Mouse (Mus musculus): ENCODE measurements around the gene Mrtfa. TPM values are rescaled to one million over a fixed set of nuclear protein-coding genes. Genes with fewer than 3 reads are reported as not detected.

The Mrtfa gene
- polyA plus RNA-seq, 1 experiment from 2014 or later, result 28.2 TPM

DNA sequence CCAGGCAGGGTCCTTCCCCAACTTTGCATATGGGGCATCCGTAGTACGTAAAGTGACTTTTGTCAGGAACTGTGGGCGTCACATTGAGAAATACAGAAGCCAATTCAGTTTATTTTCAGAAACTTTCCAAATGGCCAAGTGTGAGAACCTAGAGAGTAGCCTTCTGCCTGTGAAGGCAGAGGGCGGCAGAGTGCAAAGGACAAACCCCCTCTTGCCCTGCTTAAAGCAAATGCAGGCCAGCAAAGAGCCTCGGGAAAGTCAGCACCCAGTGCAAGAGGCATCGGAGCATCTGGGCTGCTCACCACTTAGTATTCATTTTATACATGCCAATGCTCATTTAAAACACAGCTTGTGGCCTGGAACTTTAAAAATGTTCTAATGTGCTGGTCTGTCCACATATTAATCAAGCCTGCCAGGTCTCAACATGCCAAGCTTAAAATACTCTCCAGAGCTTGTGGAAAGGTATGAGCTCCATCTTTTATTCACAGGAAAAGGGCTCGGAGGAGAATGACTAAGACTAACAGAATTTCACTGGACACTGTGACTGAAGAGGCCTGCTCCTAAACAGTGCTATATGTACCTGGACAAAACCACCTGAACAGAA lies 31.9 kb downstream of the Mrtfa start:
- H3K27me3 ChIP-seq (ENCODE audit: control insufficient read depth, insufficient read depth, low read length), result no peaks in the 10 kb centered on the region
- no peak overlapping the region for H3K9ac ChIP-seq (ENCODE audit: low read depth, low read length)
- 68% methylated on average over 7 of the region's 7 CpGs for WGBS
- no peak overlapping the region for H3K27ac ChIP-seq (ENCODE audit: low read depth, low read length)
- no peak for ATAC-seq (ENCODE audit: low FRiP score, low TSS enrichment)
- peaks cover 13% of the 10 kb centered on the region for H3K4me1 ChIP-seq (ENCODE audit: control insufficient read depth, insufficient read depth, low read length)
- H3K4me3 ChIP-seq (ENCODE audit: low read length), result no peak overlapping the region
- H3K4me2 ChIP-seq (replicated peaks; ENCODE audit: low read depth, low read length), result no peak overlapping the region
- H3K36me3 ChIP-seq (ENCODE audit: control insufficient read depth, insufficient read depth, low read length), result no peaks in the 10 kb centered on the region
- no peaks in the 10 kb centered on the region for H3K9me3 ChIP-seq (ENCODE audit: control insufficient read depth, low read length)

DNA sequence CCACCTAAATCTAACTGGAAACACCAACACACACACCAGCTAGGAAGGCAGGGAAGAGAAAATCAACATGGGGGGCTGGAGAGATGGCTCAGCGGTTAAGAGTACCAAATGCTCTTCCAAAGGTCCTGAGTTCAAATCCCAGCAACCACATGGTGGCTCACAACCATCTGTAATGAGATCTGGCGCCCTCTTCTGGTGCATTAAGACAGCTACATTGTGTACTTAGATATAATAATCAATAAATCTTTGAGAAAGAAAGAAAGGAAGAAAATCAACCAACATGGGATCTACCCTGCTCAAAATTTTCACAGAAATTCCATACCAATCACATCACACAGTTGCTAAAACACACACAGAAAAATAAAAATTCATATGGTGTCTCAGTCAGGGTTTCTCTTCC lies 34.1 kb downstream of the Mrtfa start:
- Histone ChIP-seq H3K4me3 (ENCODE audit: low read length) (no peak overlapping the region), H3K9ac (ENCODE audit: low read depth, low read length) (no peak overlapping the region), H3K4me2 (replicated peaks; ENCODE audit: low read depth, low read length) (no peak overlapping the region), H3K4me1 (ENCODE audit: control insufficient read depth, insufficient read depth, low read length) (peaks cover 10% of the 10 kb centered on the region), H3K36me3 (ENCODE audit: control insufficient read depth, insufficient read depth, low read length) (no peaks in the 10 kb centered on the region), H3K27me3 (ENCODE audit: control insufficient read depth, insufficient read depth, low read length) (no peaks in the 10 kb centered on the region), H3K27ac (ENCODE audit: low read depth, low read length) (no peak overlapping the region), H3K9me3 (ENCODE audit: control insufficient read depth, low read length) (no peaks in the 10 kb centered on the region)
- WGBS, result 86% methylated on average over 2 of the region's 2 CpGs
- ATAC-seq (ENCODE audit: low FRiP score, low TSS enrichment), result no peak

DNA sequence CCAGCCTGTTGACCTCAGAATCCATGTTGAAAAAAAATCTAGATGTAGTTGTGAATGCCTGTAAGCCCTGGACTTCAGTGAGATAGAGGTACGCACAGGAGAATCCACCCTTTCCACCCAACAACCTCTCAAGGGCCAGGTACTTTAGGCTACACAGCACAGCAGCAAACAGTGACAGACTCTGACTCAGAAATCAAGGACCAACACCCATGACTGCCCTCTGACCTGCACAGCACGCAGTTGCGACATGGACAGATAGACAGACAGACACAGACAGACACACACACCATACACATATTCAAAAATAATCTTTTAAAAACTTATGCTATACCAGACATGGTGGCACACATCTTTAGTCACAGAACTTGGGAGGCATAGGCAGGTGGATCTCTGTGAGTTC lies 34.7 kb downstream of the Mrtfa start:
- H3K36me3 ChIP-seq (ENCODE audit: control insufficient read depth, insufficient read depth, low read length), result no peaks in the 10 kb centered on the region
- H3K4me2 ChIP-seq (replicated peaks; ENCODE audit: low read depth, low read length), result no peak overlapping the region
- no peak overlapping the region for H3K27ac ChIP-seq (ENCODE audit: low read depth, low read length)
- H3K9me3 ChIP-seq (ENCODE audit: control insufficient read depth, low read length), result no peaks in the 10 kb centered on the region
- no peak overlapping the region for H3K4me3 ChIP-seq (ENCODE audit: low read length)
- 95% methylated on average over 3 of the region's 3 CpGs for WGBS
- no peak for ATAC-seq (ENCODE audit: low FRiP score, low TSS enrichment)
- H3K9ac ChIP-seq (ENCODE audit: low read depth, low read length), result no peak overlapping the region
- peaks cover 10% of the 10 kb centered on the region for H3K4me1 ChIP-seq (ENCODE audit: control insufficient read depth, insufficient read depth, low read length)
- no peaks in the 10 kb centered on the region for H3K27me3 ChIP-seq (ENCODE audit: control insufficient read depth, insufficient read depth, low read length)

DNA sequence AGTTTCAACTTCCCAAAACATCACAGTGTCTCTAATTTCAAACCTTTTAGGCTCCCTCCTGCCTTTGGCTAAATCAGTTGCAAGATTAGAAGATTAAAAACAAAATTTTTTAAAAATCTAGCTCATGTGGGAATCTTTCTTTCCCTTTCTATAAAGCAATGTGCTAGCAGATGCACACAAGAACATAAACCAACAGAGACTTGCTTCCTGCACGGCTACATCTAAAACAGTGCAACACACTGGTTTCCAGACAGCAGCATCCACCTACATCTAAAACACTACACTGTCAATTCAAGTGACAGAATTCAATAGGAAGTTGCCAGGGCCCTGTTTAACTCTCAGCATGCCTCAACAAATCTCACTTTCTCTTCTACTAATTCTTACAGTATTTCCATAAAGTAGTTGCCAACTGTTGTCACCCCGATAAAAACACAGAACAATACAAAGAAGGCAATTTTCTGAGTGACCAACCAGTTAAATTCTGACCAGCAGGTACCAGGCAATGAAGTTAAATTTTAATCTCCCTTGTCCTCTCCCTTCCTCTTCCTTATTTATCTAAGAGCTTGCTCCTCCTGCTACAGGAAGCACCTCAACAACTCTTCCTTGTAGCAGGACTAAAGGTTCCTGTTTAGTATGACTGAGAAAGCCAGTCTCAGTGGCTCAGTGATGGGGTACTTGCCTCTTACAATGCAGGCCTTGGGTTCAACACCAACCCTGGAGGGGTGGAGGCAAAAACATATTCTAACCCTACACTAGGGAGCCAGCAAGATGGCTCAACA lies 35.5 kb downstream of the Mrtfa start:
- H3K4me2 ChIP-seq (replicated peaks; ENCODE audit: low read depth, low read length), result no peak overlapping the region
- no peak overlapping the region for H3K9ac ChIP-seq (ENCODE audit: low read depth, low read length)
- H3K4me1 ChIP-seq (ENCODE audit: control insufficient read depth, insufficient read depth, low read length), result peaks cover 10% of the 10 kb centered on the region
- WGBS, result 67% methylated on average over 2 of the region's 2 CpGs
- H3K27me3 ChIP-seq (ENCODE audit: control insufficient read depth, insufficient read depth, low read length), result no peaks in the 10 kb centered on the region
- H3K36me3 ChIP-seq (ENCODE audit: control insufficient read depth, insufficient read depth, low read length), result no peaks in the 10 kb centered on the region
- no peak overlapping the region for H3K4me3 ChIP-seq (ENCODE audit: low read length)
- no peaks in the 10 kb centered on the region for H3K9me3 ChIP-seq (ENCODE audit: control insufficient read depth, low read length)
- ATAC-seq (ENCODE audit: low FRiP score, low TSS enrichment), result no peak
- H3K27ac ChIP-seq (ENCODE audit: low read depth, low read length), result peak overlapping the region; percentile 6; the same call in 1 of the 2 replicates

DNA sequence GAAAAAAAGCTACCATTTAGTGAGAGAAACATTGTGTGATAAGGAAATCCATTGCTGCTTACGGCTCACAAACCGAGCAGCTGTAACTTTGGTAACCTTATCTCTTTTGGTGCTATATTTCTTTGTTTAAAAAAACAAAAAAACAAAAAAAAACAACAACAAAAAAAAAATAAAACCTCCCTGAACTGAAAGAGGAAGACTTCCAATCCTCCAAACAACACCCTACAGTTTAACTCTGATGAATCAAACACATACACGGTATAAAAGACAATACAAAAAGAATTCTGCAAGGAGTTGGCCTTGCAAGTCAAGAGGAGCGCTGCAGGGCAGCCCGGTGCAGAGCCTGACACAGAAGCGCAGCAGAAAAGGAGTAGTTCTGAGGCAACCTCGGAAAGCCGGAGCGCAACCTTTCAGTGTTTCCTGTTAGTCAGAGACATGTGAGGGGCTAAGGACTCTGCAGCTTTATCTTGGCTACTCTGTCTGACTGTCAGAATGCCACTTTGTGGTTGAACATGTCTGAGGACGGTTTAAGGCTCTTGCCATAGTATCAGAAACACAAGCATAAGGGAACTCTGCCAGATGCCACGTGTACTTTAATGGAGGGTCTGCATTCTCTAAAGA lies 48.5 kb downstream of the Mrtfa start:
- no peak for ATAC-seq (ENCODE audit: low FRiP score, low TSS enrichment)
- Histone ChIP-seq H3K36me3 (ENCODE audit: control insufficient read depth, insufficient read depth, low read length) (no peaks in the 10 kb centered on the region), H3K4me2 (replicated peaks; ENCODE audit: low read depth, low read length) (no peak overlapping the region), H3K9me3 (ENCODE audit: control insufficient read depth, low read length) (no peaks in the 10 kb centered on the region), H3K27ac (ENCODE audit: low read depth, low read length) (no peak overlapping the region), H3K4me1 (ENCODE audit: control insufficient read depth, insufficient read depth, low read length) (peaks cover 13% of the 10 kb centered on the region; the same call in 1 of the 2 replicates), H3K9ac (ENCODE audit: low read depth, low read length) (no peak overlapping the region), H3K4me3 (ENCODE audit: low read length) (no peak overlapping the region), H3K27me3 (ENCODE audit: control insufficient read depth, insufficient read depth, low read length) (no peaks in the 10 kb centered on the region)
- WGBS, result 69% methylated on average over 11 of the region's 11 CpGs

DNA sequence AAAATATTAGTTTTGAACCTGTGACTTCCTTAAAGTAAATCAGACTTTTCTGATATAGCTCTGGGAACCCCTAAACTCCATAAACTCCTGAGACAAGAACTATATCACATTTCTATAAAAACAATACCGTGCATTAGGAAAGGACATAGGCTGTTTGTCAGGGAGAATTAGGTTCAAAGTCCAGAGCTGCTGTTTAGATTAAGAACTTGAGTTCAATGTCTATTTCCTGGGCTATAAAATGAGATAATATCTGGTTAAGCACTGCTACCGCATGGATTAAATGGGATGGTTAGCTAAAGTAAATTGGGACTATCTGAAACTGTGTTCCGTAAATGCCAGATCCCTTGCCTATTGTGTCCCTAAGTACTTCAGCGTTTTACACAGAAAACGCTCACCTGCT lies 50.6 kb downstream of the Mrtfa start:
- no peaks in the 10 kb centered on the region for H3K36me3 ChIP-seq (ENCODE audit: control insufficient read depth, insufficient read depth, low read length)
- H3K9ac ChIP-seq (ENCODE audit: low read depth, low read length), result no peak overlapping the region

DNA sequence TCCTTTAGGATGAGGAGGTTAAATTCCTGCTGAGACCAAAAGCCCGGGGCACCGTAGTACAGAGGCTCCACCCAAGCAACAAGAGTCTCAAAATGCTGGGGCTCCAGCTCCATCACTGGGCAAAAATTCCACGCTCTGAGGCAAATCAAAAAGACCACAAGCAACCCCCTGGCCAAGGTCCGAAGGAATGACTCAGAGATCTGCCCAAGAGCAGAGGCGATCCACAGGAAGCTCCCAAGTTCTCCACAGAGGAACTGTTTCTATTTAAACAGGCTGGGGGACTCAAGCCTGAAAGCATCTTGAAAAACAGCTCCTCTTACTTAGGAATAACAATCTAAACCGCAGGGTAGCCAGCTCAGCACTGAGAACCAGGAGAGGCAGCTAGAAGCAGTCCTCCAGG lies 53.3 kb downstream of the Mrtfa start:
- Histone ChIP-seq H3K36me3 (ENCODE audit: control insufficient read depth, insufficient read depth, low read length) (no peaks in the 10 kb centered on the region), H3K27me3 (ENCODE audit: control insufficient read depth, insufficient read depth, low read length) (no peaks in the 10 kb centered on the region), H3K4me2 (replicated peaks; ENCODE audit: low read depth, low read length) (0 out of 2 replicates have a peak overlapping the region, but pooled peaks have one; percentile 5), H3K9ac (ENCODE audit: low read depth, low read length) (no peak overlapping the region), H3K4me3 (ENCODE audit: low read length) (no peak overlapping the region), H3K4me1 (ENCODE audit: control insufficient read depth, insufficient read depth, low read length) (peaks cover 15% of the 10 kb centered on the region; the same call in 1 of the 2 replicates), H3K9me3 (ENCODE audit: control insufficient read depth, low read length) (no peaks in the 10 kb centered on the region), H3K27ac (ENCODE audit: low read depth, low read length) (no peak overlapping the region)
- 26% methylated on average over 6 of the region's 6 CpGs for WGBS
- no peak for ATAC-seq (ENCODE audit: low FRiP score, low TSS enrichment)

More for the DNA sequence above, 50.6 kb downstream of the Mrtfa start:
- Histone ChIP-seq H3K4me2 (replicated peaks; ENCODE audit: low read depth, low read length) (no peak overlapping the region), H3K27me3 (ENCODE audit: control insufficient read depth, insufficient read depth, low read length) (no peaks in the 10 kb centered on the region), H3K4me3 (ENCODE audit: low read length) (no peak overlapping the region), H3K9me3 (ENCODE audit: control insufficient read depth, low read length) (no peaks in the 10 kb centered on the region), H3K27ac (ENCODE audit: low read depth, low read length) (no peak overlapping the region), H3K4me1 (ENCODE audit: control insufficient read depth, insufficient read depth, low read length) (peaks cover 15% of the 10 kb centered on the region; the same call in 1 of the 2 replicates)
- 57% methylated on average over 5 of the region's 5 CpGs for WGBS
- no peak for ATAC-seq (ENCODE audit: low FRiP score, low TSS enrichment)

DNA sequence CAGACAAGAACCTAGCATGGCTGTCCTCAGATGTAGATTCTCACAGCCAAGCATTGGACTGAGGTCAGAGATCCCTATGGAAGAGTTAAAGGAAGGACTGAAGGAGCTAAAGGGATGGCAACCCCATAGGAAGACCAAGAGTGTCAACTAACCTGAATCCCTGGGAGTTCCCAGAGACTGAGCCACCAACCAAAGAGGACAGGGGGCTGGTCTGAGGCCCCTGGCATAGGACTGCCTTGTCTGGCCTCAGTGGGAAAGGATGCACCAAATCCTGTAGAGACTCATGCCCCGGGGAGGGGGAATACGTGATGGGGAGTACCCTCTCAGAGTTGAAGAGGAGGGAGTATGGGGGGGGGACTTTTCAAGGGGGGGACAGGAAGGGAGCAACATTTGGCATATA lies 56.8 kb downstream of the Mrtfa start:
- H3K9me3 ChIP-seq (ENCODE audit: control insufficient read depth, low read length), result no peaks in the 10 kb centered on the region
- no peak for ATAC-seq (ENCODE audit: low FRiP score, low TSS enrichment)
- H3K4me2 ChIP-seq (replicated peaks; ENCODE audit: low read depth, low read length), result no peak overlapping the region
- H3K4me3 ChIP-seq (ENCODE audit: low read length), result no peak overlapping the region
- peaks cover 9% of the 10 kb centered on the region; the same call in 1 of the 2 replicates for H3K4me1 ChIP-seq (ENCODE audit: control insufficient read depth, insufficient read depth, low read length)
- no peak overlapping the region for H3K9ac ChIP-seq (ENCODE audit: low read depth, low read length)
- no peak overlapping the region for H3K27ac ChIP-seq (ENCODE audit: low read depth, low read length)
- H3K27me3 ChIP-seq (ENCODE audit: control insufficient read depth, insufficient read depth, low read length), result no peaks in the 10 kb centered on the region
- H3K36me3 ChIP-seq (ENCODE audit: control insufficient read depth, insufficient read depth, low read length), result no peaks in the 10 kb centered on the region
- 97% methylated on average over 2 of the region's 2 CpGs for WGBS

DNA sequence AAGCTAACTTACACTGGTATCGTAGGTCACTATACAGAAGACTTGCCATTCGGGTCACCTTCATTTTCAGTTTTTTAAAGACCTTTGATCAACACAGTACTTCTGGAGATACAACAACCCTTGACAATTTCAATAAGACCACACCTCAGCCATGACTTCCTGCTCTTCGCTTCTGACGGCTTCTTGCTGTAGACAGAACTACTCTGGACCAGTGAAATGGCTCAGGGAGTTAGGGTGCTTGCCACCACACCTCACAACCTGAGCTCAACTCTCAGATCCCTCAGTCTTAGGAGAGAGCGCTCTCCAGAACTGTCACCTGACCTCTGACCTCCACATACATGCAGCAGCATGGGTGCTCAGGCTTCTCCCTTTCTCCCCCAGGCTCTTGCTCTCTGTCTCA lies 59.4 kb downstream of the Mrtfa start:
- Histone ChIP-seq H3K9me3 (ENCODE audit: control insufficient read depth, low read length) (no peaks in the 10 kb centered on the region), H3K36me3 (ENCODE audit: control insufficient read depth, insufficient read depth, low read length) (no peaks in the 10 kb centered on the region), H3K4me2 (replicated peaks; ENCODE audit: low read depth, low read length) (no peak overlapping the region), H3K4me1 (ENCODE audit: control insufficient read depth, insufficient read depth, low read length) (peaks cover 5% of the 10 kb centered on the region), H3K27me3 (ENCODE audit: control insufficient read depth, insufficient read depth, low read length) (no peaks in the 10 kb centered on the region), H3K4me3 (ENCODE audit: low read length) (no peak overlapping the region), H3K27ac (ENCODE audit: low read depth, low read length) (no peak overlapping the region), H3K9ac (ENCODE audit: low read depth, low read length) (no peak overlapping the region)
- no peak for ATAC-seq (ENCODE audit: low FRiP score, low TSS enrichment)
- WGBS, result 96% methylated on average over 5 of the region's 5 CpGs

Measured in kidney, embryonic 14.5 days (tissue).